Mouse (Mus musculus) spleen, postnatal 36 days (tissue): ENCODE data around the gene Slc24a5.
A peak's percentile ranks its signal among the peaks of the same experiment; 100 is the strongest.

Source experiments
- DNase-seq, 2 experiments: peaks; one replicate each; pipeline ENCODE4 v3.0.0; 2022; ENCODE audit warnings: low spot score in 2 of 2, mixed read lengths in 1 of 2

Slc24a5 gene

GRCm38 (mm10) chr2:125119381-125120110 is 51.6 kb downstream of the Slc24a5 start:
- DNase-seq = no peak

- no peak for DNase-seq
These were observed 54.3 kb downstream of the Slc24a5 start for GRCm38 (mm10) chr2:125122288-125122623.

GRCm38 (mm10) chr2:125122624-125123476 is 54.9 kb downstream of the Slc24a5 start:
- peak; percentile 31 for DNase-seq

GRCm38 (mm10) chr2:125123477-125123852 is 55.5 kb downstream of the Slc24a5 start, which contains the start of gene Myef2:
Gene Myef2 (minus strand): TSS chr2:125123661.
- peak; percentile 77 to 83 for DNase-seq

GRCm38 (mm10) chr2:125125824-125126223 is 57.9 kb downstream of the Slc24a5 start:
- DNase-seq = no peak

GRCm38 (mm10) chr2:125126792-125127191 is 58.9 kb downstream of the Slc24a5 start:
- DNase-seq = no peak

GRCm38 (mm10) chr2:125134113-125134512 is 66.2 kb downstream of the Slc24a5 start:
- no peak for DNase-seq

- peak; percentile 16 to 34 for DNase-seq
These were observed 68.2 kb downstream of the Slc24a5 start, which contains the start of gene Ctxn2 for GRCm38 (mm10) chr2:125135903-125136811. Gene Ctxn2 (plus strand): TSS chr2:125136692.

- DNase-seq = no peak
These were observed 68.9 kb downstream of the Slc24a5 start for GRCm38 (mm10) chr2:125136846-125137245.
